Mouse (Mus musculus) cerebellum, postnatal 14 days (tissue): ENCODE measurements around the gene Pvr.

Source experiments
- DNase-seq, 2 experiments: peaks; one replicate each; pipeline ENCODE4 v3.0.0; 2021; ENCODE audit warnings: mixed read lengths in 2 of 2

The Pvr gene

GRCm38 (mm10) chr7:19867751-19868399, 53.1 kb downstream of the Pvr start:
- DNase-seq: no peak

DNA sequence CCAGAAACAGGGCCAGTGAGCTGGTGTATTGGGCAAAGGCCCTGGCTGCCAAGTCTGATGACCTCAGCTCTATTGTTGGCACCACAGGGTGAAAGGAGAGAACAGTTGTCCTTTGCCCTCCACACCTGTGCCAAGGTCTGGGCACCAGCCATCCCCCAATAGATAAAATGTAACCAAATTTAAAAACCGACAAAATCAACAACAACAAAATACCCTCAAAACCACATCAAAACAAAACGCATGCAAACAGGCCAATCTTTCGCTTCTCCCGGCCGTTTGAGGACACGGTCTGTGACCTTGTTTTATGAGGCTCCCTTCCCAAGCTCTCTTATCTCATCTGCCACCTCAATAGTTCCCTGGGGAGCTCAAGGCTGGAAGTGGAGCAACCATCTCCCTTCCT, 54.5 kb downstream of the Pvr start:
- DNase-seq: no peak

DNA sequence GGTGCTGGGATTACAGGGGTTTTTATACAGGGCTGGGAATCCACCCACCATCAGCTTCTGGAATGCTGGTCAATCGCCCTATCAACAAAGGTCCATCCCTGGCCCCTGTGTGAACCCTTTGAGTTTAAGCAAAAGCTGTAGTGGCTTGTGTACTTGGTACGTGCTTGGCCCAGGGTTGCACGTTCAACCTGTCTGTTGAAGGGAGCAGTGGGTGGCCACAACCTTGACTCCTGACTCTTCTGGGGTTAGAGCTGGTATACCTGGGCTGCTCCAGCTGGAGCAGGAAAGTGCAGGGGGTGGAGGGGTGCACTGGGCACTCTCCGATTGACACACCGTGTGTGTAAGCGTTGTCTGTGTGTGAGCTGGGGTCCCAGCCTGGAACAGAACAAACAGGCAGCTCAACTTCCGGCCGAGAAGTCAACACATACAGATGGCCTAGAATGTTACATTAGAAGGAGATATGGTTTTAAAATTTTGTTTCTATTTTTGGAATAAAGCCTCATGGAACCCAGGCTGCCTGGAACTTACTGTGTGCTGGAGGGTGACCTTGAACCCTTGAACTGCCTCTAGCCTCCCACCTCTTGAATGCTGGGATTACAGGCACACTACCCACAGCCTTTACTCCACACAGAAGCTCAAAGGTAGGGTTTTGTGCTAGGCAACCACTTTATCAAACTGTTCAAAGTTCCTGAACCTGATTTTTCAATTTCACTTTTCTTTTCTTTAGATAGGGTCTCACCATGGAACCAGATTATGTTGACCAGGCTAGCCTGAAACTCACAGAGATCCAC, 55.5 kb downstream of the Pvr start:
- no peak for DNase-seq

DNA sequence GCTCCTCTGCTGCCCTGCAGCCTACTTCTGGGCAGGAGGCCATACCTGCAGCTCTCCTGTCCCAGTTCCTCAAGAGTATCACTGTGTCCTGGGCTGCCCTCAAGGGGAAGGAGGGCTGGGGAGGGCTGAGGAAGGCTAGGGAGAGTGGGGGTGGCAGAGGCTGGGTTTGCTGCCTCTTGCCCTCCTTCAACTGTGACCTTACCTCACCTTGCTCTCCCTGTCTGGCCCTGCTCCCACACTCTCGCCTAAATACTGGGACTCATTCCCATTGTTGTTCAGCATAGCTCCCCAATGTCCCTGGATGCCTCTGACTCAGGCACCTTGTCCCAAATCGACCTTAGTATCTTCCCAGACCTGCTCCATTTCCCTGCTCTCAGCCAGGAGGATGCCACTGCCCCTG, 56.7 kb downstream of the Pvr start:
- no peak for DNase-seq

GRCm38 (mm10) chr7:19861199-19861598, 59.8 kb downstream of the Pvr start, which contains the start of gene Ceacam16:
Ceacam16 (minus strand) TSS chr7:19861299.
- DNase-seq: no peak

DNA sequence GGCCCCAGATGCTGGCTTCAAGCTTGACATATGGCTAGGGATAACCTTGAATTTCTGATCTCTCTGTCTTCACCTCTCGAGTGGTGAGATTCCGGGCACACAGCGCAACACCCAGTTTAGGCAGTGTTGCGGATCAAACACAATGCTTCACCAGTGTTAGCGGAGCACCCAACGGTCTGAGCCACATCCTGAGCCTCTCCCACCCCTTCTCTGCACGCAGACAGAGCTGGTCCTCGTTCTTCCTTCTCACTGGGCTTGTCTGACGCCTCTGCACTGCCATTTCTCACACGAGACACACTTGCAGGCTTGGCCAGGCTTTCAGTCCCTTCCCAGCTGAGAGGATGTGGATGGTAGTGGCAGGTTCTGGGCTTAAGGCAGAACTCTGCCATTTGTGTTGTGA, 61.2 kb downstream of the Pvr start:
- no peak for DNase-seq

DNA sequence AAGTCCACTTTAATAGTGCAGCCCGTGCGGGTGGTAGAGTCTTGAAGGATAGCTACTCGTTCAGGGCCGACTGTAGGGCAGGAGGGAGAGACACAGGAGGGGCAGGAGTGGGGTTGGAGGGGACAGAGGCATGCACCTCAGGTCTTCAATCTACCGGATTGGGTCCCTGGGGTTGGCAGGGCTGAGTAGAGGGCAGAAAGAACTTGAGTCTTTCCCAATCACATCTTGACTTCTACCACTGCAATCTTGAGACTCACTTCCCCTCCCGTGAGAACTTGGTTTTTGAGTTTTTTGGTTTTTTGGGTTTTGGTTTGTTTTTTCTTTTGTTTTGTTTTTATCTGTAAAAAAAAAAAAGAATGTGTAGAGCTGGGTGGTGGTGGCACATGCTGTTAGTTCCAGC, 64.7 kb downstream of the Pvr start:
- DNase-seq: no peak

DNA sequence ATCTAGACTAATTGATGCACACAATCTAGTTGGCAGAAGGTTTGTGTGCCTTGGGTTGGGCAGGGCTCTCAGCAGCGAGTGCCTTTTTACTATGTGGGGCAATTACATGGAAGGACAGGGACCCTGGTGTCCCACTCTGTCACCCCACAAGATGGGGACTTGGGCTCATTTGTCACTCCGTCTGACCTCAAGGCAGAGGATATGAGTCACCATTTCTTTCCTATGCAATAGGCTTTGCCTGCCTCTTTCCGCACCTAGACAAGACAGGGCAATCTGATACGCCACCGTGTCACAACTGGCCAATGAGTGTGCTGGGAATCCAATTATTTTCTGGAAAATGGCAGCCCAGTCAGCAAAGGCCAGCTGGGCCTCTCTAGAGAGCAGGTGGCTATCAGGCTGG, 65.3 kb downstream of the Pvr start:
- DNase-seq: no peak
